Mouse (Mus musculus): ENCODE results near the gene Sox15.

GRCm38 (mm10) chr11:69684128-69684745 lies 29.1 kb downstream of the Sox15 start:
- TF ChIP-seq ZNF384 (IDR thresholded peaks at IDR 0.05; ENCODE audit: low read depth, low read length) = no peak
- no peak for TF ChIP-seq HCFC1 (IDR thresholded peaks at IDR 0.05; ENCODE audit: borderline replicate concordance, insufficient read depth, low read length)
- TF ChIP-seq CHD2 (IDR thresholded peaks at IDR 0.05; ENCODE audit: low read depth, low read length) = no peak

All from ES-E14 (cell line).